Mouse (Mus musculus) v-Abl transformed pro-B cells (cell line): Measurements from ENCODE around the gene Mcoln3.

Experiments used
- in situ Hi-C, 2 experiments: fragments of 400-800 bp; cut with MboI; formaldehyde crosslinking; loops; one replicate each; pipeline ENCODE4 v1.15.1; 2025; ENCODE audit not compliant: unreplicated experiment in 2 of 2

Mcoln3 gene

DNA sequence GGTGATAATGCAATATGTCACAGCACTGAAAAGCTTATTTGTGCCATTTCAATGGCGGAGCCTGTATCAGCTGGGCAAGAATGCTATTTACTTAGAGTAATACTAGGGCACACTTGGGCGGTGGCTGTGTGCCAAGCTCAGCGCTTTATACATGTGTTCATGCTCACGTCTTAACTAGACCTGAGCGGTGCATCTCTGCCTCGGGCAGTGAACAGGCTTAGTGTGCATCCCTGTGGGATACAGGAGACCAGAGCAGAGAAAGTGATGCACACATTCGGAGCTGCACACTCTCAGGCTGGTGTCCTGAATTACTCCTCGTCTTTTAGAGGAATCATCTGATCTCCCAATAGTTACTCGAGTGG, 6.2 kb downstream of the Mcoln3 start:
- in situ Hi-C loops: no loop called here

DNA sequence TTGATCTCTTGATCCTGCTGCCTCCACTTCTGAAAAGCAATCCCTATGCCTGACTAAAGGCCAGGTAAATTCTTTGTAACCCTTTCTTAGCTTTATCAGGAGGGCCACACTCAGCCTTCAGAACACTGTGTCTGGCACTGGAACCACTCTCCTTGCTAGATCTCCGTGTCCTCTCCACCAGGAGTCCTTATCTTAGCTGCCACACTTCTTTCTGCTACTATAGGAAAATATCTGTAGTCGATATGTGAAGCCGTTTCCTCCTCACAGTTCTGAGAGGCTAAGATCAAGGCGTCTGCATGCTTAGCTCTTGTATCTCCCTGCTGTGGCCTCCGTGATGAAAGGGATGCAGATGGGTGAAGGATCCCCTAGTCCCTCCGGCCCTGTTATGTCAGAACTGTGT, 10.0 kb downstream of the Mcoln3 start:
- in situ Hi-C loops: no loop called here

DNA sequence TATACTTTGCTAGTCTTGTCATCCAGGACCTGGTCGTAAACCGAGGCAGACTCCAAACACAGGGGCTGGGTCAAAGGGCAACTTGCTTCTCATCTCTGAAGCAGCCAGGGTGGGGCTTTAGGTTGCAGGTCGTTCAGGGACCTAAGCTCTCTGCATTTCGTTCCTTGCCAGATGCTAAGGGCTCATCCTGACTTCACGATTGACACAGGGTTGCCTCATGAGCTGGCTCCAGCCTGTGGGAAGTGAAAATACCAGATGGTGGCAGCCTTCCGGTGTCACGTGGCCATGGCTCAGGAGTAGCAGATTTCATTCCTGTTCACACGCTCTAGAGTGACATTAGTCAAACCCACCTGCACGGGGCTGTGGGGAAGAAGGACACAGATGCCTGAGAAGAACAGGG, 17.6 kb downstream of the Mcoln3 start:
- in situ Hi-C loops: no loop called here

DNA sequence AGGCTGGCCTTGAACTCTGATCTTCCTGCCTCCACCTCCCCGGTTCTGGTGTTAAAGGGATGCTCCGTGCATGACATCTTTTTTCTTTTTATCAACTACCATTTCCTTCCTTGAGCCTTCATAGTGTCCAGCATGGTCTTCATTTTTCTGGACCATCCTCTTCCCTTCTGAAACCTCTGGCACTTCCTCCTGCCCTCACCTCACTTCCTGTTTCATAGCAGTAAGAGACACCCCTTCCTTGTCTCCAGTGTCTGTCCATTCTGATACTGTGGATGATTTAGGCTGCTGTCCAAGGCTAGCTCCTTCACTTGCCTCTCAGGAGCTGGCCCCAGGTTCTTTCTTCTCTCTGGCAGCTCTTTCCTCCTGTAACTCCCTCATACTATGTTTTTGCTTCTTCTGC, 18.2 kb downstream of the Mcoln3 start:
- in situ Hi-C loops: no loop called here

DNA sequence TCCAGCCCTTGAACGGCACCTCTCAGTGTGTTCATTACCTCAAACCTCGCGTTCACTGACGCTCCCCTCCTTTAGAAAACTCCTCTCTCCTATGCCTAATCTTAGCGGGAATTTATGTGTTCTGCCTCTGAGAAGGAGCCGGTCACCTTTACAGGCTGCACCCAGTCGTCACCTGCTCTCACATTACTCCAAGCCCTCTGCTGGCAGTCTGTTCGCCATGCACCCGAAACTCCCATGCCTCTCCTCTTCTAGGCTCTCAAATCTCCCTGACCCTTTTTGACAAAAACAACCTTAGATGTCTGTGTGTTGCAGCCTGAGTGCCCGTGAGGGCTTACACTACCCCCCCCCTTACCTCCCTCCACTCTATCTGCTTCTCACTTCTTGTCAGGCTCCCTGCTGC, 19.2 kb downstream of the Mcoln3 start:
- in situ Hi-C loops: no loop called here

DNA sequence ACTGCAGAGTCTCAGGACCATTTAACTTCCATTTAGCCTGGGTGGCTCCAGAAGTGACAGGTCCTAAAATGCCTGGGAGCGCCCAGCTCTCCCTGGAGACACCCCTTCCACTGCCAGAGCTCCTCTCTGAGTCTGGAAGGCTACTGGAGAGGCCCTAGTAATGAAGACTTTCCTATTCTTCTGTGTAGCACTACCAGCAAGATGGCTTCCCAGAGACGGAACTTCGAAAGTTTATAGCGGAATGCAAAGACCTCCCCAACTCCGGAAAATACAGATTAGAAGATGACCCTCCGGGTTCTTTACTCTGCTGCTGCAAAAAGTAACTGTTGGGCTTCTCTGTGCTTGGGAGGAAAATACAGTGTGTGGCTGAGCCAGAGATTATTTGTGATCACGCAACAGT, 23.0 kb downstream of the Mcoln3 start:
- in situ Hi-C loops: no loop called here

DNA sequence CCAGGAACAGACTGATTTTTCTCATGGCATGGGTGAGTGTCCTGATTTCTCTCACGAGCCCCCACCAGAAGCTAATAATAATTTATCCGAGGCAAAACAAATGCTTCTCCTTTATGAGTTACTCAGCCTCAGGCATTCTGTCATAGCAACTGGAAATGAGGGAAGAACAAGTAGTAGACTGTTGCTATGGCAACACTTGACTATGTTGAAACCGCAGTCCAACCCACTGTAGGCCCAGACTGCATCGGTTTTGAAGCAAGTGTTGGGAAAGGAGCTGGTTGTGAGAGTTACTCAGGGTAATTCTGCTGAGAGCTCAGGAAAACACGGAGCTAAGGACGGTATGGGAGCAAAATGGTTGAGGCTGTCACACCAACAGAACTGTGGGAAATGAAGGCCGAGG, 25.3 kb downstream of the Mcoln3 start:
- in situ Hi-C loops: no loop called here

DNA sequence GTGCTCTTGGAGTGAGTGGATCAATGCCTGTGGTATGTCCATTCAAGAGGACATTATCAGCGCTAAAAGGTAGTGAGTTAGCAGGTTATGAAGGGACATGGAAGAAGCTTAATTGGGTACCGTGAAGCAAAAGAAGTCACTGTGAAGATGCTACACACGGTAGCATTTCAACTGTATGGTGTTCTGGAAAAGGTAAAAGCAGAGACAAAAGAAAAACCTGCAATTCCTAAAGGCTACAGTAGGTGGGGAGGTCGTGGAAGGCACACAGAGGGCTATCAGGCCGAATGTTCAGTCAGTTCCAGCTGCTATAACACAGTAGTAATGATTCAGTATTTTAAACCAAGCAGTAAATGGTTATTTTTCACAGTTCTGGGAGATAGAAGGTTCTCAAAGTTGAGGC, 28.3 kb downstream of the Mcoln3 start:
- in situ Hi-C loops: no loop called here

DNA sequence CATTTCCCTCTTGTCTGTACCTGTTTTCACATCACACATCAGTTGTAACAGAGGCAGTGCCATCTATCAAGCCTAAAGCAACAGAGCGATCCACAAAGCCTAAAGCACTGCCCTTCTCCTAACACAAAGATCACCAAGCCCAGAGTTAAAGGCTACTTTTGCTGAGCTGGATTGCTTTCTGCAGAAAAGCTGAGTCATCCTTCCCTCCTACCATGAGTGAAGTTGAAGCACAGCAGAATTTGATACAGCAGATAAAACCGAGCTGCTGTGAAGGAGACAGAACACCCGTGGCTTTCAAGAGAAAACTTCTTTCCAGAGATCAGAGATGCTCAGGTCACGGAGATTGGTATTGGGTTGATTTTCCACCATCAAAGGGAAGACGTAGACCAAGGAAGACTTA, 28.9 kb downstream of the Mcoln3 start:
- in situ Hi-C loops: no loop called here

DNA sequence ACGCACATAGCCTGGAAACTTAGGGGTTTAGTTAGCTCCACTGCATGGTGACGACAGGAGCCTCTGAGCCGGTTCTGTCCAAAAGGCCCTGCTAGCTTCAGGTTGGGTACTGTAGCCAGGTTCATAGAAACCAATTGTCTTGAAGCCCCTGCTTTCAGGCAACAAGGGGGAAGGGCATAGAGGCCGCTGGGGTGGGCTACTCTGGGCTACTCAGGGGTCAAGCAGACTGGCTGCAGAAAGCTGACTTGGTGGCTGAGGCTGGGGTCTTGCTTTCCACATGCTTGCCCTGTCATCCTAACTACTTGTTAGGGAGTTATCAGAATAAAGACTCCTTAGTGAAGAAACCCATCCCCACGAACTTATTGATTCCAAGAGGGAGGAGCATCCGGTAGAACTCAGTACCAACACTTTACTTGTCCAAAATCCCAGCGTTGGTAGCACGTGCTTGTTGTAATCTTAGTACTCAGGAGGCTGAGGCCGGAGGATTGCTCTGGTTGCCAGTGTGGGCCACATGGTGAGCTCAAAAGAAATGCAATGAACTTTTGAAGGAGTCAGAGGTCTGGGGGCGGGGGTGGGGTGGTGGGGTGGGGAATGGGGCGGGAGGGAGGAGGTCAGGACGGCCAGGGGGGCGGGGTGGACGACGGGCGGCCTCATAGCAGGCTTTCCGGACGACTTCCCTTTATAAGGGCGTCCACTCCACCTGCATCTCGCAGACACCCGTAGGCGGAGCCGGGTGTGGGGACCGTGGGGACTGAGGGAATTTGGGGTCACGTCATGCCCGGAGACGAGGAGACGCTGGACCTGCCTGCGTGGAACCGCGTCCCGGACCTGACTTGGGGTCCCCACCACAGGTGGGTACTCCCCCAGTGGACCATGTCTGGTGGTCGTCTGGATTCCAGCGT, 32.2 kb downstream of the Mcoln3 start, which contains the start of gene Mcoln2:
Gene Mcoln2, plus strand, starts transcription at position 678 of the 902 bp plus-strand sequence.
- in situ Hi-C loops: loop anchor here in 1 of 2 experiments (25.0 kb wide), 1 partner anchor 363 kb away; the partner anchor contains the start of gene Rpf1

DNA sequence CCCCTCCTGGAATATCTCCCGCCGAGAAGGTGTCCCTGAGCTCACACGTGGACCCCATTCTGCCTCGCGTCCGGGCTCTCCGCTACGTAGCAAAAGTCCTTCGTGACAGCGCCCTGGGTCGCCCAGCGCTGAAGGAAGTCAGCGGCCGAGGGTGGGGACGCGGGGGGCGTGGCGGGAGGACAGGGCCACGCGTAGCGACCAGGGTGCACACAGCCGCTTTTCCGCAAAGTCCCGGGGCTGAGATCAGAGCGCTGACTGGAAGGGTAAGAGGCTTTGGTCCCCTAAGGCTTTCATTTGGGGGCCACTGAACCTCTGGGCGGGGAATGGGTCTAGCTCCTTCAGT, 32.8 kb downstream of the Mcoln3 start:
- in situ Hi-C loops: loop anchor here in 1 of 2 experiments (25.0 kb wide), 1 partner anchor 362 kb away; the partner anchor contains the start of gene Rpf1

DNA sequence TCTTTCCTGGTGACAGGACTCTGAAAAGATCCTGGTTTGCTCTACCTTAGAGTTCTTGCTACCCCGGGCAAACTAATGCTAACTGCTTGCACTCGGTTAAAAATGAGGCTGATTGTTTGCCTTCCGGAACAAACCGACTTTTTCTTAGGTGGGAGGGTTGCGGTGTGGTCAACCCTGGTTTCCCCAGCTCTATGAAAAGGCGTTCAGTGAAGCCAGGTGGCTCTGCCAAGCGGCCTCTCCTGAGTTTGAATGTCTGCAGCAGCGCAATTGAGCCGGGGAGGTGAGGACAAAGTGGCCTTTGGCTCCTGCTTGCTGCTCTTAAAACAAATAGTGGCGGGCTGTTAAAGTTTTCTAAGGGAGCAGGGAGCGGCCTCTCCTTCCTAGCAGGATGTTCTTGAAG, 33.3 kb downstream of the Mcoln3 start:
- in situ Hi-C loops: loop anchor here in 1 of 2 experiments (25.0 kb wide), 1 partner anchor 362 kb away; the partner anchor contains the start of gene Rpf1

DNA sequence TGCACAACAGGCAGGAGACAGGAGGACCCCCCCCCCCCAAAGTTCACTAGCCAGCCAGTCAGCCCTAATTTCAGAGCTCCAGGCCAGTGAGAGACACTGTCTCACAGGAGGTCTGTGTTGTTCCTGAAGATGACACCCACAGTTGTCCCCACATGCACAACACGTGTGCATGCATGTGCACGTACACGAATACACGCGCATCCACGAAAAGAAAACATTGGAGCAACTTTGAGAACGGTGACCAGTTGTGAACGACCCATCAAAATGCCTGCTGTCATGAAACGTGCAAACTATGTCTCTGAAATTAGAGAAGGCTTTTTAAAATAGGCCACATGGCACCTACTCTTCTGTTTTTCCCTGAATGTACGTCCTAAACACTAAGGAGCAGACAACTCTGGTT, 34.1 kb downstream of the Mcoln3 start:
- in situ Hi-C loops: loop anchor here in 1 of 2 experiments (25.0 kb wide), 1 partner anchor 361 kb away; the partner anchor contains the start of gene Rpf1

DNA sequence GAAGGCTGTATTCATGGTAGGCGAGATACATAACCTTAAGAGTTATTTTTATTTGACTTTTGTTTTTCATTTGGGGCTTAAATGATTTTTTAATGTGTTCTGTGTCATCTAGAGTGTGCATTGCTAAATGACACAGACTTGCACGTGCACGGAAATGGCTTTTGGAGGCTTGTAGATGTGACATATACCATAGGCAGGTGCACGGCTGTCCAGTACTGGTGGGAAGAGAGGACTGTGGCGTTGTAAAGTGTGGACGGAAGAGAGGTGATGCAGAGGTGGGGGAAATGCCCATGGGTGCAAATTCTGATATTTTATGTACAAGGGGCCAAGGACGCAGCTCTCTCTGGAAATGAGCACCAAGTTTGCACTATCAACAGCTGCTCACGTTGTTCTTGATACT, 34.5 kb downstream of the Mcoln3 start:
- in situ Hi-C loops: loop anchor here in 1 of 2 experiments (25.0 kb wide), 1 partner anchor 361 kb away; the partner anchor contains the start of gene Rpf1

DNA sequence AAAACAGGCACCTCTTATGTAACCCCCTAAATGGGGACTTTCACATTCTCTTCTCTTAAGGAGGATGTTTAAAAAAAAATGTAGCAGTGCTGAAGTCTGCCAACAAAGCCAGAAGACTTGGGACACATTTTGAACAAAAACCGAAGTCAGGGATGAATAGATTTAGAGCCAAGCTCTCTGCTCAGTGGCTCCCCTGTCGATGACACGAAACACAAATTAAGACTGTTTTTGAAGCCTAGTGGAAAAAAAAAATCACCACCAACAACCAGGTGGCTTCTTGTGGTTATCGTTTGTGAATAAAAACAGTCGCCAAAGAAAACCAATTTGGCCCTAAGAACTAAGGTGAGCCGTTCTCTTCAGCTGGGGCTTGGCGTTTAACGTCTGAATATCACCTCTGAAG, 35.1 kb downstream of the Mcoln3 start:
- in situ Hi-C loops: loop anchor here in 1 of 2 experiments (25.0 kb wide), 1 partner anchor 360 kb away; the partner anchor contains the start of gene Rpf1

DNA sequence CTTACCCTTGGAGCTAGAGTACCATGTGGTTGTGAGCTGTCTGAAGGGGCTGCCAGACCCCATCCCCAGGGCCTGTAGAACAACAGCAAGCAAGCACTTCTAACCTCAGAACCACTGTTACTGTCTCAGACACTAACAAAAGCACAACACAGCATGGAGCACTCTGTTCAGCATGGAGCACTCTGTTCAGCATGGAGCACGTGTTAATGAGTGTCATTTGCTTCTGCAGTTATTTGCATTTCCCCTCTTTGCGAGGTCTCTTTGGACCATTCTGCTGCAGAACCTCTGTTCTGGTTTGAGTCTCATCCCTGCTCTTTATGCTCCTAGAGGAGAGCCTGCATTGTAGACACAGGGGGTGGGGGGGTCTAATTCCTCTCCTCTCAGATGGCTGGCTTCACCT, 35.7 kb downstream of the Mcoln3 start:
- in situ Hi-C loops: loop anchor here in 1 of 2 experiments (25.0 kb wide), 1 partner anchor 359 kb away; the partner anchor contains the start of gene Rpf1

DNA sequence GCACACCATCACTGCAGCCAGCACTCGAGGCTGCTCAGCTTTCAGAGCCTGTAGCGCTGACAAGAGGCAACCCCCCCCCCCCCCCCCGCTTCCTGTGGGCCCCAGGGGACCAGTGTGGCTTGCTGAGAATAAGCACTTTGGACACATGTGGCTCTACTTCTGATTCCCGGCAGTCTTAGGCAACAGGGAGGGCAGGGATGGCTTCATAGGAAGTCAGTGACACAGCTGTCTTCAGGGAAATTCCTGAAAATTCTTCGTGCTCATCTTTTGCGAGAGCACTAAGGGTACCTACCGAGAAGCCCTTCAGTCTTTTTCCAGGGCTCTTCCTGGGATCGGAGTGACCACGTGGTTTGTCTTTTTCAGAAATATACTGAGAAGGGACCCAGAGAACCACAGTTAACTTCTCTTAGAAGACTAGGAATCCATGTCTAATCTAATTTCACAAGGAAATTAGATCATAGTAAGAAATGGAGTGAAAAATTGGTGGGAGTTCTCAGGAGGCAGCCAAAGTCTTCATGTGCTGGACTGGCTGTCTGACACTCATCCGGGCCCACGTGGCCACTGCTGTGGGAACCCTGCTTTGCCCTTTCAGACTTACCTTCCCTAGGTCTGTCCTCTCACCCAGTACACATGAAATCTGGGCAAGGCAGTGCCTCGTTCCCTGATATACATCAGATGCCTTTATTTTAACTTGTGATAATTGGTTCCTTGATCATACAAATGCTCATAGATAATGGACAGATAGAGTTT, 36.8 kb downstream of the Mcoln3 start:
- in situ Hi-C loops: loop anchor here in 1 of 2 experiments (25.0 kb wide), 1 partner anchor 358 kb away; the partner anchor contains the start of gene Rpf1

DNA sequence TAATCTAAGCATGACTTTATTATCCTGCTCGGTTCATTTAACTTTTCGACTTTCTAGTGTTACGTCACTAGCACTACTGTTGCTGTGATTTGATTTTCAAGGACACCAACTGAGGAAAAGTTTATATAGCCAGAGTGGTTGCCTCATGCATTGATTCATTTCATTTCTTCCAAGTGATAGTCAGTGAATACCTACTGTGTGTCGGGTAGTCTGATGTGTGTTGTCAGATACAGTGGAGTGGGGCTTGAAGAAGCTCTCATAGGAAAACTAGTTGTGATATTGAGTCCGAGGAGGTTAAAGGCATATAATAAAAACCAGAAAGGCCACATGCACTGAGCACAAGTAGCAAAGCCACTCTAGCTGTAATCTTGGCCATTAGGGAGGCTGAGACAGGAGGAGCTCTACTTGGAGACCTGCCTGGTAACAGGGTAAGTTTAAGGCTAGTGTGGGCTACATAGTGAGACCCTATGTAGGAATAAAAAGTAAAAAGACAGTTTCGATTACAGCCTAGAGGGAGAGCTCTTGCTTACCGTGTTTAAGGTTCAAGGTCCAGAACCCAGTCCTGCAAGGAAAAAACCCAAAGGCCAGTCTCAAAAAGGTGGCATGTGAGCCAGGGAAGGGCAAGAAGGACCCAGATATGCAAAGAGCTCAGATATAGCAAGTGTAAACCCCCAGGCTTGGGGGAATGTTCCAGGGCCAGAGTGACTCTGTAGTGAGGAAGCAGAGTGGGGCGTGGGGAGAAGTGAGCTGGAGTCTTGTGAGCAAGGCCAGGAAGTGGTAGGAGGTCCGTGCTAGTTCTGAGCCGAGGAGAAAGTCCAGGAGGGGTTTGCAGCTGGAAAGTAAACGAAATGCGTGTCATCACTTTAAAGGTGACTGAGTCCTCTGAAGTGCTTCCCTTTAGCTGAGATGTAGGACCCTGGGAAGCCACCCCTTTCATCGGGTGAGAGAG, 38.7 kb downstream of the Mcoln3 start:
- in situ Hi-C loops: loop anchor here in 1 of 2 experiments (25.0 kb wide), 1 partner anchor 356 kb away; the partner anchor contains the start of gene Rpf1

DNA sequence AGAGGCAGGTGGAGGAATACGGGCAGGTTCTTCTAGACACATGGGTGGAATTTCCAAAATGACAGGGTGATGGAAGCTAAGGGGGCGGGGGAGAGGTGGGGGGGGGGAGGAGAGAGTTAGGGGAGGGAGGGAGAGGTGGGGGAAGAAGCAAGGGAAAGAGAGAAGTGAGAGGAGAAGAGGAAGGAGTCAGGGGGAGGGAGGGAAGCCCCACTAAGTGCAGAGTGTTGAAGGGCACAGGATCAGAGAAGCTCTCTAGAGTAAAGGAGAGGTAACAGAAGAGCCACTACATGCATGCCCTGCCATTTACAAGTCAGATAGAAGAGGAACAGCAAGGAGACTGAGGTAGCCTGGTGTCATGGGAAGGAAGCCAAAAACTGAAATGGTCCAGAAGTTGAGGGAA, 39.6 kb downstream of the Mcoln3 start:
- in situ Hi-C loops: loop anchor here in 1 of 2 experiments (25.0 kb wide), 1 partner anchor 355 kb away; the partner anchor contains the start of gene Rpf1

DNA sequence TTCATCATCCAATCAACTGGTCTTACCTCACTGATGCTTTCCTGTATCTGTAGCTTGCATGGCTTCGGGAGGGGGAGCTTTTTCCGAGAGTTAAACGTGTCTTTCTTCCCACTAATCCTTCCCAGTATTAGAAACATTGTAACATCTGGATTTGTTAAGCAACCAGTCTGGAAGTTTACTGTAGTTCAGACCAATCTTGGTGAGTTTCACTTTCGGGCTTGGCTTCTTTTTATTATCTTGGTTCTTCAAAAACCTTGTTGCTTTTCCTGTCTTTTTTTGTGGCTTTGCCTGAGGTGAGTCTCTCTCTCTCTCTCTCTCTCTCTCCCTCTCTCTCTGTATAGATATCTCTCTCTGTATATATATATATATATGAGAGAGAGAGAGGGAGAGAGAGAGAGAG, 40.8 kb downstream of the Mcoln3 start:
- in situ Hi-C loops: loop anchor here in 1 of 2 experiments (25.0 kb wide), 1 partner anchor 354 kb away; the partner anchor contains the start of gene Rpf1
